Mouse (Mus musculus): ENCODE data around the gene Dcpp2.
"Not testable (repeated sequence)": the region's sequence is repeated elsewhere in the genome, so short reads cannot be mapped to it uniquely, and the experiment has no call there.

The Dcpp2 gene

DNA sequence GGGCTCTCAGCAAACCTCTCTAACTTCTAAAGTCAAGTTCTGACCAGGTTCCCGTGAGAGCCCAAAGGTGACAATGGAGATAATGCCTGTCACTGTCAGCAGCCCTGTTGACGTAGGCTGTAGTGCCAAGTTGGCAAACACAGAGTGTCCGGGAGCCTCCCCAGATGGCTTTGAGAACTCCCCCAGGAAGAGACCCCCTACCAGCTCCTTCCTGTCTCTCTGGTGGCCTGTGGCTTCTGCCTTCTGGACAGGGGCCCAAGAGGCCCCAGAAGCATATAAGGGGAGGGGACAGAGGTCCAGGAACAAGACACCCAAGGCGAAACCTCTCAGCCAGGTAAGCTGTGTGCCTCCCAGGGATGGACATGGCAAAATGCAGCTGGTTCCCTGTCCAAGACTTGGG lies at the start of gene Dcpp2, which contains the start of gene Dcpp1:
Gene Dcpp2, plus strand, starts transcription at position 305 of the 400 bp plus-strand sequence.
Gene Dcpp1, plus strand, starts transcription at position 301 of the 400 bp plus-strand sequence.
- DNase-seq: not testable (repeated sequence)

DNA sequence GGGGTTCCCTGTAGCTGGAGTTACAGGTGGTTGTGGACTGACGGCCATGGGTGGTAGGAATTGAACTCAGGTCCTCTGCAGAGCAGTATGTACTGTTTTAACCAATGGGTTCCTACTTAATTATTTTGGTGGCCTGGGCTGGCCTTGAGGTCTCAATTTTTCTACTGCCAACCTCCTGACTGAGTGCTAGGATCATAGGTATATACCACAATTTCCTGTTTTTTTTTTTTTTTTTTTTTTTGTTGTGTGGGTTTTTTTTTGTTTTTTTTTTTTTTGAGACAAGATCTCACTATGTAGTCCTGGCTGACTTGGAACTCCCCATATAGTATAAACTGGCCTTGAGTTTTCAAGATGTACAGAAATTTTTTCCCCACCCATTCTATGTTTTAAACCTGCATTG lies 49.5 kb upstream of the Dcpp2 start:
- no peak for DNase-seq

DNA sequence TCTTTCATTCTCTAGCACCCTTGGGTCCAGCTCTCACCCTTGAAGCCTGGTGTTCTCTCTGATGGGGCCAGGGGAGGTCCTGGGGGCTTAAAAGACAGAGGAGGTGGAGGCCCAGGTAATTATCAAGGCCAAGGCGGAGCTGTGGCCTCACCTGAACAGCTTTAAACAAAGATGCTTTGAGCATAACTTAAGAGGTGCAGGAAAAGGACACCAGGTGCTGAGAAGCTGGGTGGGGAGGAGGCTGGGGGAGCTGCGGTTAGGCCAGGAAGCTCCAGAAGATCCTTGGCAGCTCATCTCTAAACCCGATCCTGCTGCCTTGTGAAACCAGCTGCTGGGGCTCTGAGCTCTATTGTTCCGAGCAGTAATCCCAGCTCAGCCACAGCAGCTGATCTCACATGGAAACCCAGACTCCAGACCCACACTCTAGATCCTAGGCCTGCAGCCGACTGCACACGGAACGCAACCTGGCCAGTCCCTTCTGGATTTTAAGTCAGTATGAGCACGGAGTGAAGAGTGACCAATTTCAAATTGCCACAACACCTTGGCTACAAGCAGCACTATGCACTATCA lies 44.6 kb upstream of the Dcpp2 start, which contains the start of gene Prss33:
Gene Prss33, minus strand, starts transcription at position 51 of the 570 bp plus-strand sequence.
- no peak for DNase-seq

DNA sequence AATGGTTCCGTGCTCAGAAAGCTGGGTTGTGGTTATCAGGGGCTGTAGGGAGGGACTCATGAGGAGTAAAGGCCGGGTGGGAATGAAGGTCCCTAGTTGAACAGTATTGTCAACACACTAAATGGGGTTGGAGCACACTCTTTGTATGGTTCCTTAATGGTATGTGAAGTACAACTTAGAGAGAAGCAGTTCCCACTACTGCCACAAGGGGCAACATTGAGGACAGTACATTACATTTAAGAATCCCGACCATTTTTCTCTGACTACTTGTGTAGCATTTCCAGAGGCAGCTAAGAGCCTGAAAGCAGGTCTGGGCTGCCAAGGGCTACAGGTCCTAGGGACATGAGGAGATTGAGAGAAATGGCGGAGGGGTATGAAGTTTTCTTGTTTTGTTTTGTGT lies 39.5 kb upstream of the Dcpp2 start:
- DNase-seq: peak in 1 of 2 experiments; percentile 72

DNA sequence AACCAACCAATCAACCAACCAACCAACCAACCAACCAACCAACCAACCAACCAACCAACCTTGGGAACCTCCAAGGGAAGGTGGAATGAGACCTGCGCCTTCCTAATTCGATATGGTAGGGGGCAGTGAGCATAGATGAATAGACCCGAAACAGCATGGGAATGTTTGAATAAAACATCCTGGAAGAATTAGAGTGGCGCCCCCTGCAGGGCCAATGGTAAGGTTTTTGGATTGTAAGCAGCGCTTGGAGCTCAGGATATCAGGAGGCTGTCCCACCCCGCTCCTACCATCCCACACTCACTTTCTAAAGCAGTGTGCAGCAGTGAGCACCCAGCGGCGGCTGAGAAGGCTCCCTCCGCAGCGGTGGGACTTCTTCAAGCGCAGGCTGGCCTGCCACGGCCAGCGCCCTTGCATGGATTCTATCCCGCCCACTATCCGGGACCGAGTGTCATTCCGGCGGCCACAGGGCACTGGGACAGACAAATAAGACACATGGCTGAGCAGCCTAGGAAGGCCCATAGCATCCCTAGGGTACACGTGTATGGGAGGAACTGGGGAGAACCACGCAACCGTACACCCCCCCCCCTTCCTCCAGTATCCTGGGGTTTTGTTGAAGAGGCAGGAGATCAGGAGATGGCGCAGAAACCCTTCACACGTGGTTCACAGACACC lies 37.4 kb upstream of the Dcpp2 start:
- DNase-seq: peak in 1 of 2 experiments; percentile 27

DNA sequence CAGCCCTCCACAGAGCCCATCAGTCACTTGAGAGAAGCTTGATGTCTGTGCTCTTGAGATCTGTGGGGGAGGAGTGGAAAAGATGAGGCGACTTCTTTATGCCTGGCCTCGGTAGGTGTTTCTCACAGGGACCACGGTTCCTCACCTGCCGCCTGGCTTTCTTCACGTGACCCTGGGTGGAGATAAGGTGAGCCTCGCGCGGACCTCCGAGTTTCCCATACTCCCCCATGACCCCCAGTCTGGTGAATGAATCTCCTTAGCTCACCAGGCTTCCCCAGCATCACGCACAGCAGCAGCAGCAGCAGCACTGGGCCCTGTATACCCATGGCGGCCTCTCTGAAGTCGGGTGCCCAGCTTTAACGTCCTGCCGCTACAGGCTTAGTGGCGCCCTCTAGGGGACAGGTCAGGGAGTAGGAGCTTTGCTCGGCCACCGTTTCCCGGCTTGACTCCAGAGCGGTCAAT lies 36.8 kb upstream of the Dcpp2 start, which contains the start of the genes Prss32 and Prss41:
Gene Prss32, plus strand, starts transcription at position 44 of the 462 bp plus-strand sequence.
Gene Prss41, minus strand, starts transcription at position 361 of the 462 bp plus-strand sequence.
- peak in 1 of 2 experiments; percentile 61 for DNase-seq

DNA sequence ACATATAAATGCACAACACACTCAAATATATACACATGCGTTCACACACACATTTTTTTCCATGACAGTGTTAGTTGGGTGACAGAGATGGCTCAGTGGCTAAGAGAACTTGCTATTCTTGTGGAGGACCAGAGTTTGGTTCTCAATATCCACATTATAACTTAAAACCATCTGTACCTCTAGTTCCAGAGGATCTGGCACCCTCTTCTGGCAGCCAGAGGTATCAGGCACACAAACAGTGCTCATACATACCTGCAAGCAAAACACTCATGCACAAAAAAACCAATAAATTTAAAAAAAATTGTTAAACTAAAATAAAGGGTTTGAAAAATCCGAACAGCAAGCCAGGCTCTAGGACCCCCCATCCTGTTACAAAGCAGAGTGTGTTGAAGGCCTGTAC lies 30.7 kb upstream of the Dcpp2 start:
- no peak for DNase-seq

DNA sequence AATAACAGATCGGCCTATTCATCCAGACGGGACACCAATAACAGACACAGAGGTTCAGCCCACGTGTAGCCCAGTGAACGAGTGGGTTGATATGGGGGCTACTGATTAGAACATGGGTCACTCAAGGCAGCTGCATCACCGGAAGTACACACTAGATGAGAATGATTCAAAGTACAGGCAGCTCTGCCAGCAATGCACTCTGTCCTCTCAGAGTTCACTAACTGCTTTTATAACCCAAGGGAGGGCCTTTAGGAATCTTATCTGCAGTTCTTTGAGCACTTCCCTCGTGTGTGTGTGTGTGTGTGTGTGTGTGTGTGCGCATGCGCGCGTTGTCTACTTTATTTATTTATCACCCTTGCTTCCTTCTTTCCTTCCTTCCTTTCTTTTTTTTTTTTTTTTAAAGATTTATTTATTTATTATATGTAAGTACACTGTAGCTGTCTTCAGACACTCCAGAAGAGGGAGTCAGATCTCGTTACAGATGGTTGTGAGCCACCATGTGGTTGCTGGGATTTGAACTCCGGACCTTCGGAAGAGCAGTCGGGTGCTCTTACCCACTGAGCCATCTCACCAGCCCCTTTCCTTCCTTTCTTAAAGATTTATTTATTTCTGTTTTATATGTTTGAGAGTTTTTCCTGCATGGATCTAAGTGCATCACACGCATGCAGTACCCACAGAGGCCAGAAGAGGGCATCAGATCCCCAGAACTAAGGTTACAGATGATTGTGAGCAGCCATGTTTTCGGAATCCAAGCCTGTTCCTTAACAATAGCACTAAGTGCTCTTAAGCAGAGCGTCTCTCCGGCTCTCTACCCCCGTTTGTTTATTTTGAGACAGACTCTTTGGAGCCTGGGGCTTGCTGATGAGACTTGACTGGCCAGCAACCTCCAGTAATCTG lies 29.6 kb upstream of the Dcpp2 start:
- DNase-seq: peak in 1 of 2 experiments; percentile 54

DNA sequence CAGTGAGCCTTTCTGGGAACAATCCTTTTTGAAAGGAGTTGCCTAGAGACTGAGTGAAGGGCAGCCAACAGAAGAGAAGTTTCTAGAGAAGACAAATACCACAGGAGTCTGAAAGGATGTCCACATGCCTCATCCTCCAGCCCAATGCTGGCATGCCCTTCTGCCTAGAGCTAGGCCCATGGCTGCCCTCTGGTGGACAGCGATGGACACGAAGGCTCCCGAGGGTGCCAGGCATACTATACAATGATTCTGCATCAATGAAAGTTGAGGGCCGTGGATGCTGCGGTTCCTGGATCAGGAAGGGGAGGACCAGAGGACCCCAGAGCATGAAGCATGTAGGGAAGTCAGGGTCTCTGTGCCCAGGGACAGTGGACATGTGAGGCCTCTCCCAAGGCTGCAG lies 27.4 kb upstream of the Dcpp2 start:
- DNase-seq: peak; percentile 25 to 57

DNA sequence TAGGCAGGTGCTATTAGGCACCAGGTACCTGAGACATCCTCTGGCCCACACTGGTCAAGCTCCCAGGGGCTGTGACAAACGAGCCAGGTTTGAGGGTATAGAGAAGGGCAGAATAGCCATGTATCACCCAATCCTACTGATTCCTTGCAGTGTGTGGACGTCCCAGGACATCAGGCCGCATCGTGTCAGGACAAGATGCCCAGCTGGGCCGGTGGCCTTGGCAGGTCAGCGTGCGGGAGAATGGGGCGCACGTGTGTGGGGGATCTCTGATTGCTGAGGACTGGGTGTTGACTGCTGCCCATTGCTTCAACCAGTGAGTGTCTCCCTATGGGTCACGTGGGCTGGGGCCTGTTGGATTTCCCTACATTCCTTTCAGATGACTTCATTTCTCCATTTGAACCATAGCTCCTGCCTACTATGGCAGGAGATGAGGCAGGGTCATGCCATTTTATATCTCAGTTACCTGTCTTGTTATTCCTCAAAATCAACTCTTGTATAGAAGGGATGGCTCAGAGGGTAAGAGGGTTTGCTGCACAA lies 26.4 kb upstream of the Dcpp2 start:
- DNase-seq: no peak

DNA sequence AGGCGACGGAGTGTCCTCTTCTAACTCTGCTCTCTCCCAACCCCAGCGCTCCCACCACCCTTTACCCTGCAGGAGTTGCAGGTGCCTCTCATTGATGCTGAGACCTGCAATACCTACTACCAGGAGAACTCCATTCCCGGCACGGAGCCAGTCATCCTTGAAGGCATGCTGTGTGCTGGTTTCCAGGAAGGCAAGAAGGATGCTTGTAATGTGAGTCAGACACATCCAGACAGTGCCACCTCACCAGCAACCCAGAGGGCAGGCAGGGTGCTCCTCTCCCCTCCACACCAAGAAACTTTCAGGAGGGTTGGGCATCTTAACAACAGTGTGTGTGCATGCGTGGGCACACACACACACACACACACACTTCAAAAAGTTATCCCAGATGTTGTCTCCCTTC lies 23.5 kb upstream of the Dcpp2 start:
- no peak for DNase-seq

DNA sequence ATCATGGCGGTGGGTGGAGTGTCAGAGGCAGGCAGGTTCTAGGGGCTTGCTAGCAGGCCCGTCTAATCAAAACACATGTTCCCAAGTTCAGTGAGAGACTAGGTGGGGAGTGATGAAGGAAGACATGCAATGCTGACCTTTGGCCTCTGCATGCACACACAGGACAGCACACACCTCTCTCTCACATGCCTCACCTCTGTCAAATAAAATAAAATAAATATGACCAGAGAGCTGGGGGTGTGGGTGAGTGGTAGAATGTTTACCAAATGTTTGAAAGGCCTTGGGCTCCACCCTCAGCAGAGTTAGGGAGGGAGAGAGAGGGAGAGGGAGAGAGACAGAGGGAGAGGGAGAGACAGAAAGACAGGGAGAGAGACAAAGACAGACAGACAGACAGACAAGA lies 22.8 kb upstream of the Dcpp2 start:
- DNase-seq: no peak

DNA sequence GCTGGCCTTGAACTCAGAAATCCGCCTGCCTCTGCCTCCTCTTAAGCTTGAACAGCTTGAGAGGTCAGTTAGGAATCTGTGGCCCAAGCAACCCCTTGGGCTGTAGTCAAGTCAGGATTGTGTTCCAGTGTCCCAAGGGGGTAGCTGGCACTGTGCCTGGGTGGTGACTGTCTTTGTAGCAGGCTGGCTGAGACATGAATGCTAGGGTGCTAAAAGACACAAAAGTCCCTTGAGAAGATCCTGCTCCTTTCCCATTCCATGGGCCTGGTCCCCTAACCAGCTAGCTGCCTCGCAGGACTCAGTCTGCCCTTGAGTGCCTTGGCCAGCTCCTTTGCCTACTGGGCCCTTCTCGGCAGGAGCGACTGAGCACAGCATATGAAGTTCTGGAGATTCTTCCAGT lies 17.8 kb upstream of the Dcpp2 start:
- no peak for DNase-seq

DNA sequence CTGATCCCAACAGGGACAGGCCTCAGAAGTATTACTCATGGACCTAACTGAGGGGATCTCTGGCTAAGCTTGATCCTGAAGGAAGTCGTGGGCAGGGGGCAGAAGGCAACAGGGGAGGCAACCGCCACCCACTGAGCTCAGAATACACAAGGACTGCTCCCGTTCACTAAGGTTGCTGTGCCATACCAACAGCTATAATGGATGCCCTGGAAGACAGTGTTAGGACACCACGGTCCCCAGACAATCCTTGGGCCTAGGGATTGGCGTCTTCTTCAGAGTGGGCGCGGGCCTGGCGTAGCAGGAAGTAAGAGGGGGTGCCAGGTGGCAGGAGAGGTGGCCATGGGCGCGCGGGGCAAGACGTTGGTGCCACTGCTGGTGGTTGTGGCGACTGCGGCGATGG lies 12.9 kb upstream of the Dcpp2 start, which contains the start of gene Prss21:
Gene Prss21, plus strand, starts transcription at position 301 of the 400 bp plus-strand sequence.
- no peak for DNase-seq

DNA sequence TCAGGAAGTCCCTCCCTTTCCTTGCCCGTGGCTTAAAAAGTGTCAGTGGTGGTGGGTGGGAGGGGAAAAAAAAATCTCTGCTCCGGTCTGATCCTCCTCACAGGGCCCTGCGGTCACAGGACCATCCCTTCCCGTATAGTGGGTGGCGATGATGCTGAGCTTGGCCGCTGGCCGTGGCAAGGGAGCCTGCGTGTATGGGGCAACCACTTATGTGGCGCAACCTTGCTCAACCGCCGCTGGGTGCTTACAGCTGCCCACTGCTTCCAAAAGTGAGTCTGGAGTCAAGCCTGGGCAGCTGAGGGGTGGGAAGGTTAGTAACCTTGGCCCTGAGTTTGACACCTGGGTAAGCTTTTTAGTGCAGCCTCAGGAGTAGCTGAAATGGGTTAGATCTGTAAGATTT lies 12.2 kb upstream of the Dcpp2 start:
- DNase-seq: no peak

DNA sequence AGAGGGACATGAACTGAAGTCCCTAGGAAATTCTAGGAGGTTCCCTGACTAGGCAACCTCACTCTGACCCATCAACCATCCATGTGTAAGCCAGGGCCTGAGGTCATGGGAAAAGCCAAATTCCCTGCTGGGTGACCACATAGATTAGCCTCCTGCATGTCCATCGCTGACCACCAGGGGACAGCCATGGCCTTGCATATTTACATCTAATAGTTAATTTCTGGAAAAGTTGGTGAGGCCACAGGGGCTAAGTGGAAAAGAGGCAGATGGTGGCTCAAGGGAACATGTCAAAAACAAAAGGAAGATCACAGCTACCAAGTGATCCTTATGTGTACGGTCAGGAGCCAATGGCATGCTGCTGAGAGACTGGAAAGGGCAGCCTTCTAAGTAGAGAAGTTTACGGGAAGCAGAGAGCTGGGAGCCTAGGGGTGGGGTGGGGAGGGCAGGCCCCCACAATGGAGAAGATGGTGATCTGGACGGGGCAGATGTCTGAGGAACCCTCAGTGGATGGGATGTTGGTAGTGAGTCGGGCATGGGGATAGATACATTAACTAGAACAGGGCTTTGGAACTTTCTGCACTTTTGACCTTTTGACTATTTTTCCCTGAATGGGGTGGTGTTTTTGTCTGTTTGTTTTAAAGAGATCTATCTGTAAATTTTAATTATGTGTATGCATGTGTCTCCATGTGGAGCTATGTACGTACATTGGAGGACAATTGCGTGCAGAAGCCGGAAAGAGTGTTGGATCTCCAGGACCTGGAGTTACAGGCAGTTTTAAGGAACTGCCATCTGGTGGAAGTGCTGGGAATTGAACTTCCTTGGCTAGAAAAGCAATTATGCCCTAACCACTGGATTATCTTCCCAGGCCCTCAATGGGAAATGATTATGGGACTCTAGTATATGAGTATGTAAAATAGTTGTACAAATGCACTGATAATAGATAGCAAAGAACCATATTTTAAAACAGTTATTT lies 6.5 kb upstream of the Dcpp2 start:
- DNase-seq: peak in 1 of 2 experiments; percentile 24

DNA sequence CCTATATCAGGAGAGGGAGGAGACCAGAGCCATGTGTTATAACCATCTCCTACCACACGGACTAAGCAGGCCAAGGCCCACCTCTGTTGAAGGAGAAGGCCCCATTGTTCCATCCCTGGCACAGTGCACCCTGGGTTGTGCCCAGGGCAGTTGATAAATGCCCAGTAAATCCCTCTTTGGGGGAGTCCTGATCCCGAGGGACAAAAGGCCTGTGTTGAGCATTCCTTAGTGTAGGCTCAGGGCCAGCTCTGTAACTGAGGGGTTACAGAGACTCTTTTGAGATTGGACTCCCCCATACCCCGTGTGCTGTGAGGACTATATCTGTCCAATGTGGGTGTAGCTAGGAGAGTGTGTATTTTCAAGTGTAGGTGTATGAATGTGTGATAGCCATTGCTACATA lies 3.9 kb upstream of the Dcpp2 start:
- no peak for DNase-seq

DNA sequence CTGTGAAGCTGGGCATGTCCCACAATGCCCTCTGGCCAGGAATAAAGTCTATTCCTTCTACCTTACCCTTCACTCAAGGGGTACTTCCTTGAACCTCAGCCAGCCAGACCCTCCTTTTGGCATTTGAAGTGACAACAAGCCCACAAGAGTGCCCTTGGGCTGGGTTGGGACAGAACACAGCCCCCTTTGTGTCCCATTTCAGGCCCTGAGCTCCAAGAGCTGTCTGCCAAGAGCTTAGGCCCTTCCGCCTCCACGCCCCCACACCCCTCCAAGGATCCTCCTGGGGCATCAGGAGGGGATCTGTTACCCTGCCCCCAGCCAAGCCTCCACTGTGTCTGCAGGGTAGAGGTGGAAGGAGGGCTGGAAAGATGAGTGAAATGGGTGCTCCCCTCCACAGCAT lies 3.5 kb upstream of the Dcpp2 start:
- DNase-seq: no peak

DNA sequence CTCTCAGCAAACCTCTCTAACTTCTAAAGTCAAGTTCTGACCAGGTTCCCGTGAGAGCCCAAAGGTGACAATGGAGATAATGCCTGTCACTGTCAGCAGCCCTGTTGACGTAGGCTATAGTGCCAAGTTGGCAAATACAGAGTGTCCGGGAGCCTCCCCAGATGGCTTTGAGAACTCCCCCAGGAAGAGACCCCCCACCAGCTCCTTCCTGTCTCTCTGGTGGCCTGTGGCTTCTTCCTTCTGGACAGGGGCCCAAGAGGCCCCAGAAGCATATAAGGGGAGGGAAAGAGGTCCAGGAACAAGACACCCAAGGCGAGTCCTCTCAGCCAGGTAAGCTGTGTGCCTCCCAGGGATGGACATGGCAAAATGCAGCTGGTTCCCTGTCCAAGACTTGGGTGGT lies 36.5 kb downstream of the Dcpp2 start, which contains the start of gene Dcpp3:
Gene Dcpp3, plus strand, starts transcription at position 301 of the 400 bp plus-strand sequence.
- DNase-seq: not testable (repeated sequence)

DNA sequence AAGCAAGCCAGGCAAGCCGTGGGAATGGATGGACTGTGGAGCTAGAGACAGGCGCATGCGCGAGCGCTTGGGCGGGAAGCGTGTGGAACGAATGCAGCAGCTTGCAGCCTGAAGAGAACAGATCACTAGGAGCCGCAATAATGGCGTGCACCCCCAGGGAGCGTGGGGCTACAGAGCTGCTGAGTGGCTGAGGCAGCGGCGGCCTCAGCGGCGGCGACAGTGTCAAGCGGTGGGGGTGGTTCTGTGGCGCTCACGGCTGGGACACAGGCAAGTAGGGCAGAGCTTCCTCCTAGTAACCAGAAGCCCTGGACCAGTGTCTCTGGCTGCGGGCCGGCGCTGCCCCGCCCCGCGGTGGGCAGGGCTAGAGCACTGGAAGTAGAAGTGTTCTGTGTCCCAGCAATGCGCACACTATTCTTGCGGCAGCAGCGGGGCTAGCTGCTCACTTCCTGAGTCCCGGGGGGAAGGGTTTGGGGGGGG lies 43.9 kb downstream of the Dcpp2 start:
- DNase-seq: peak; percentile 82 to 87

DNA sequence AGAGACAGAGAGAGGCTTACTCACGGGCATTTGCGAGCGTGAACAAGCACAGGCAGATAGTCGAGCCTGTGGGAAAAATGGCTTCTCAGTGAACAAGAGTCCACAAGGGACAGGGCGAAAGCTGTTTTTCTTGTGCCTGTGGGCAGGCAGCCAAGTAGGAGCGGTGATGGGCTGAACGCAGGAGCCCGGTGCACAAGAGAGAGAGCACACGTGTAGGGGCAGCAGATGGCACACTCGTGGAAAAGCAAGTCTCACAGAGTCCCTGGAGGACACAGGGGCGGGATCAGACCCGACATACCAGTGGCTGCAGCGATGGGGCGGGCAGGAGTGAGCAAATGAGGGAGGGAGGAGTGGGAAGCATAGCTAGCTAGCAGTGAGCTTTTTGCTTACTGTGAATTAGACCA lies 44.4 kb downstream of the Dcpp2 start:
- DNase-seq: peak; percentile 10 to 33

Measured in spleen, adult 18-20 months (tissue).